Mouse (Mus musculus) left cerebral cortex, adult 8-10 months (tissue): Measurements from ENCODE around the gene Camk2b. TPM values are rescaled to one million over a fixed set of nuclear protein-coding genes. Genes with fewer than 3 reads are reported as not detected.
"Not testable (repeated sequence)": the region's sequence is repeated elsewhere in the genome, so short reads cannot be mapped to it uniquely, and the experiment has no call there.

Source experiments
- DNase-seq, 2 experiments: peaks; one replicate each; pipeline ENCODE4 v3.0.0; 2022; ENCODE audit warnings: low spot score in 2 of 2
- total RNA-seq, 4 experiments: library from RNA; stranded (reverse); gene quantifications; 2 replicates each; pipeline ENCODE4 v1.2.4; 2022

The Camk2b gene
- total RNA-seq, 4 experiments from 2014 or later, result 652 to 710 (median 699) TPM

DNA sequence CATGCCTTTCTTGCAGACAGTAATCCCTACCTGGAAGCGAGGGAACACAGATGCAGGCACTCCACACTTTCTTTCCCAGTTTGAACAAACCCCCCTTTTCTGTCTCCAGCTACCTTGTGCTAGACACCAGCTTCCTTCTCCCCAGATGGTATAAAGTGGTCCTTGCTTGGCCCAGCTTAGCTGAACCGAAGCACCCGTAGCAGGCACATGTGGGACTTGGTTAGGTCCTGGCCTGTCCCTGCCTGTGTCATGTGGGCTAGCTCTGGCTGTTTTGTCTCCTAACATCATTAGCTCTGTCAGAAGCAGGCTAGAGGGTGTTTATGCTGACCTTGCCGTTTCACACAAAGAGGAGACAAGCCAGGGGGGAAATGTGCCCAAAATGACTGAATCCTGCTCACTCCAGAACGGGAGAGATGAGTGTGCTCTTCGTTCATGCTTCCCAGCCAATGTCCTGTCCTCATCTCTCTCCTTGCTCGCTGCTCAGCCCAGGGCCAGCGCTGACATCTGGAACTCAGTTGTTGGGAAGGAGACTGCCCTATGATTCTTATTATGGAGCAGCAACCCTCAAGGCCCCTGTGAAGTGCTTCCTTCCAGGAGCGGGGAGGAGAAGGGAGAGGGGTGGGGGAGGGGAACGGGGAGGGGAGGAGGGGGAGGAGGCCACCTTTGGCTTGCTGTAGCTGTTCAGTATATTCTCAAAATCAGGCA is 117.5 kb downstream of the Camk2b start:
- no peak for DNase-seq

DNA sequence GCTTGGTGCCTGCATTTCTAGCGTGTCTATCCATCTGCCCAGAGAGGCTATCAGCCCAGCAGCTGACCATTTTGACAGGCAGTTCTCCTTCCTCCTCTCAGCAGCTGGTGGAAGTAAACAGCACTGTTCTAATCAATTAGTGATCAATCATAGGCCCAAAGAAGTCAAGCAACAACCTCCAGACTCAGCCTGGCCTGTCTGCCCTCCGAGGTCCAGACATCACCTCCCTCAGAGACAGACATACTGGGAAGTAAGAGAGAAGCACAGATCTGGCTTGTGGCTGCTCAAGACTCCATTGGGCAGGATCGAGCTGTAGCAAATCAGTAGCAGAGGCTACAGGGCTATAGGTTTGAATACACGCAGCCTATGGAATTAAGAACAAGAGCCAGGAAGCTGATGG is 118.4 kb downstream of the Camk2b start:
- DNase-seq, result no peak

DNA sequence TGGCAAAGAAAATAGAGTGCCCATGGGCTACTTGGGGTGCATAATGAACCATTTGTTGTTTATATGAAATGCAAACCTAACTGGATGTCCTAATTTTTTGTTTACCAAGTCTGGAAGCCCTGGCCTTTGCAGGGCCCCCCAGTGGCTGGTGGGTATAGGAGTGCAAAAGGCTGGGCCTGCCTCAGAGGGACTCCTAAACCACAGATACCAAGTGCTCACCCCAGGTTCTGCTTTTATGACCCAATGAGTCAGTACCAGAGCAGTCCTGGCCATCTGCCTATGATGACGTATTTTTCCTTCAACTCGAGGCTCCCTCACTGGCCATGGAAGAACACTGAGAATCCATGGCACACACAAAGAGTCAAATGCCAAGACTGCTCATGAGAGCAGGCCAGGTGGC is 121.1 kb downstream of the Camk2b start:
- no peak for DNase-seq

DNA sequence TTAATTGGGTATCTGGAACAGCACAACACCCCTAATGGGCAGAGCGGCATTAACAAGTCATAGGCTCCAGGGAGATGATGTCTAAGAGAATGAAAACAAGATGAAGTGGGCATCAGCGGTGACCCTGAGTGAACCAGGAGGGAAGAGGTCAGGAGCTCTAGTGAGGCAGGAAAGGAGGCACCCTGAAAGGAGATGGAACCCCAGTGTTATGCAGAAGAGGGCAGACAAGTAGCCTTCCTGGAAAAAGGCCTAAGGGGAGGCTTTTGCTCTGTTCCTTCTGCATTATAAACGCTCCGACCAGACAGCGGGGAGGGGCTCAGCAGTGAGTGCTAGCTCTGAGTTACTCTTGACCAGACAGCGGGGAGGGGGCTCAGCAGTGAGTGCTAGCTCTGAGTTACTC is 123.2 kb downstream of the Camk2b start:
- DNase-seq, result no peak

DNA sequence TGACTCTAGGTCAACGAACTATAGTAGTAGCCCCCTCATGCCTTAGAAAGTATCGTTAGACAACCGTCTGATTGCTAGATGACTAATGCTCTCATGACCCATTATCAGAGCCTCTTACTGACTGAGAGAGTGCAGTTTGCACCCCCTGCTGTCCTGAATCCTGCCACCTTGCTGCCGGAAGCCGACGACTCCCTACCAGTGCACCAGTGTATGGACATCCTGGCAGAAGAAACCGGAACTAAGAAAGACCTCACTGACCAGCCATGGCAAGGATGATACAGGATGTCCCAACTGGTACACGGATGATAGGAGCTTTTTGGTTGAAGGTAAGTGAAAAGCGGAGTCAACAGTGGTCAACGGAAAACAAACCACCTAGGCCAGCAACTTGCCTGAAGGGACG is 131.6 kb downstream of the Camk2b start:
- not testable (repeated sequence) for DNase-seq

DNA sequence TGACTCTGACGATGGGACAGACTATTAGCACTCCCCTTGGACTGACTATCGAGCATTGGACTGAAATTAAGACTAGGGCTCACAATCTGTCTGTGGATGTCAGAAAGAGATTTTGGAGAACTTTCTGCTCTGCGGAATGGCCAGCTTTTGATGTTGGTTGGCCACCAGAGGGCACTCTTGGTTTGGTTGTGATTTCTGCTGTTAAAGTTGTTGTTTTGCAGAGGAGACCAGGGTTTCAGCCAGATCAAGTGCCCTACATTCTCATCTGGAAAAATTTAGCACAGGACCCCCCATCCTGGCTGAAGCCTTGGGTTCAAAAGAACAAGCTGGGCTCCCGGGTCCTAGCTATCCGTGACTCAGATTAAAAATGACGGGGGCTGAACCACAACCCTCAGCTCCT is 134.2 kb downstream of the Camk2b start:
- DNase-seq, result not testable (repeated sequence)

DNA sequence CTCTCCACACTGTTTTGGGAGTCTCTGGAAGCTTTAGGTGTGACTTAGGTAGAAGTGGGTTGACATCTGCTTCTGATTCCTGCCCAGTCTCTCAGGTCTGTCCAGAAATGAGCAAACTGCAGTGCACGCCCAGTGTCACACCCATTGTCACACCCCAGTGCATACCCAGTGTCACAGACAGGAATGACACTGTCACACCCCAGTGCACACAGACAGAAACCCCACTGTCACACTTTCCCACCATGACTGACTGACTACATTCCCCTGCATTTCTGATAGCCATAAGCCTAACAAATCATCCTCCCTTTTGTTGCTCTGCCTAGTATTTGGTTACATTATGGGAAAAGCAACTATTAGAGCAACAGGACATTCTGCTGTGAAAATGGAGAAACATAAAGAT is 135.6 kb downstream of the Camk2b start:
- no peak for DNase-seq

DNA sequence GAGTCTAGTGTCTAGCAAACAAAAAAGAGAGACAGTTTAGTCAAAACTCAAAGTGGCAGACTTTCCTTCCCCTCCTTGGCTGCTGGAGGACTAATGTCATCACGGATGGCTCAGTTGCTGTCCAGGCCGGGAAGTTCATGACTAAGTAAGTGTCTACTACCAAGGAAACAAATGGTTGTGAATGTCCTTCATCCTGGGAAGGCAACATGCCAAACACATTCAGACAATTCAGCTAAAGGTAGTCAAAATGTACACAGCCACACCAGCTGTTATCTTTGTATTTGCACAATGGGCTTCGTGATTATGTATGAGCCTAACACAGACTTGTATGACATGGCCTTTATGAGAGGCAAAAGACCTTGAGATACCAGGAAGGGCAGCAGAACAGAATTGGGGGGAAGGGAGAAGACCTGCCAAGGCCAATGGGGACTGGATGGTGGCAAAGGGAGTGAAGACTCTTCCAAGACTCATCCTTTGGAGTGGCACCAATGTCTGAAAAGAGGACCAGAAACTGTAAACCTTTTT is 139.4 kb downstream of the Camk2b start:
- no peak for DNase-seq

DNA sequence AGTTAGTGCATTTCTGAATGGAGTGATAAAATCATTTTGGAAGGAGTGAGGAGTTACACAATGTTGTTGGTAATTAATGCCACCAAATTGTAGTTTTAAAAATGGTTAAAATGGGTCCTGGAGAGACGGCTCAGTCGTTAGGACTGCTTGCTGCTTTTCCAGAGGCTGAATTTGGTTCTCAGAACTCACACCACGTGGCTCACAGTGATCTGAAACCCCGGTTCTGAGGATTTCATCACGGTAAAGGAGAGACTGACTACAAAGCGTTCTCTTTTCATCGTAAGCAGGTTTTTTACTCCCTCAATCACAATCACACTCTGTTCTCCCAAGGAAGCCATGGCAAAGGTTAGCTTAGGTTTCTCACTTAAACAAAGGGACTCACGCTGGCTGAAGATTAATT is 141.5 kb downstream of the Camk2b start:
- no peak for DNase-seq

DNA sequence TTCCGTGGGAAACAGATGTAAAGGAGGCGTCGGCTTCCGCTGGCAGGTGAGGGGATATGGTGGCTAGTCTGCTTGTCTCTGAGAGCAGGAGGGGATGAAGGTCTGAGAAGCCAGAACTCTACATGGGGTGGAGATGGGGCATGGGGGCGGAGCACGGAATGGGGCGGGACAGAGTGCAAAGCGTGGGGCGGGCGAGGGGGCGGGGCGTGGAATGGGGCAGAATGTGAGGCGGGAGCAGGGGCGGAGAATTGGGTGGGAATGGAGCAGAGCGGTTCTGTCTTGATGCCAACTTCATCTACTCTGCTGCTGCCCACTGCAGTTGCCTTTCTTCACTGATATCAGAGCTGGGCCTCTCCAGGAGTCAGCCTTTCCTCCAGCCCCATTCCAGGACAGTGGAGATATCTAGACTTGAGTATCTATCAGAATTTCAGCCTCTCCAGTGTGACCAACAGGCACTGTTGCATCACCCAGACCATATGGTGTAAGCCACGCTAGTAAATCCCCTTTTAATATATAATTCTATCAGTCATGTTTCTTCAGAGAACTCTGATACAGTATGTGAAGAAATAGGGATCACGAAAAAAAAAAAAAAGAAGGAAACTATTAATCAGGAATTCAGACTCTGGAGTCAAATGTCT is 145.7 kb downstream of the Camk2b start:
- no peak for DNase-seq

Other genes with a start within 250 kb of the Camk2b start
- gene Polm, start 228.3 kb downstream of the Camk2b start, total RNA-seq, result 10 to 100 TPM in 3 of 4 experiments, 1 to 10 TPM in 1; 9.8 to 14.5 (median 13.4) TPM
- 10 to 100 TPM; 22.3 to 25.7 (median 24.6) TPM for gene Aebp1, start 204.4 kb downstream of the Camk2b start, total RNA-seq
- gene Pold2, start 188.1 kb downstream of the Camk2b start, total RNA-seq, result 10 to 100 TPM; 22.1 to 26.9 (median 23.4) TPM
- not detected for gene Myl7, start 167.6 kb downstream of the Camk2b start, total RNA-seq
- gene Gck, start 116.3 kb downstream of the Camk2b start, total RNA-seq, result 1 to 10 TPM in 3 of 4 experiments, under 1 TPM in 1; 0.81 to 2.3 (median 1.2) TPM
- 10 to 100 TPM; 77.3 to 84.9 (median 82.7) TPM for gene Ykt6, start 110.7 kb downstream of the Camk2b start, total RNA-seq
- gene A730071L15Rik, start 133.7 kb upstream of the Camk2b start, total RNA-seq, result under 1 TPM; 0.30 to 0.53 (median 0.39) TPM
- gene Nudcd3, start 134.1 kb upstream of the Camk2b start, total RNA-seq, result 100 to 1,000 TPM; 138 to 154 (median 147) TPM
- gene Npc1l1, start 163.8 kb upstream of the Camk2b start, total RNA-seq, result under 1 TPM; 0.65 to 0.94 (median 0.79) TPM
- 10 to 100 TPM; 43.0 to 53.3 (median 49.9) TPM for gene Ddx56, start 201.4 kb upstream of the Camk2b start, total RNA-seq
- gene Tmed4, start 208.5 kb upstream of the Camk2b start, total RNA-seq, result 100 to 1,000 TPM in 1 of 4 experiments, 10 to 100 TPM in 3; 87.6 to 100 (median 93.7) TPM
- 100 to 1,000 TPM; 244 to 278 (median 257) TPM for gene Ogdh, start 225.3 kb upstream of the Camk2b start, total RNA-seq